Mouse (Mus musculus): ENCODE results near the gene Napsa. TPM values are rescaled to one million over a fixed set of nuclear protein-coding genes. Genes with fewer than 3 reads are reported as not detected.

The Napsa gene
- polyA plus RNA-seq, 1 experiment: 14.1 TPM

DNA sequence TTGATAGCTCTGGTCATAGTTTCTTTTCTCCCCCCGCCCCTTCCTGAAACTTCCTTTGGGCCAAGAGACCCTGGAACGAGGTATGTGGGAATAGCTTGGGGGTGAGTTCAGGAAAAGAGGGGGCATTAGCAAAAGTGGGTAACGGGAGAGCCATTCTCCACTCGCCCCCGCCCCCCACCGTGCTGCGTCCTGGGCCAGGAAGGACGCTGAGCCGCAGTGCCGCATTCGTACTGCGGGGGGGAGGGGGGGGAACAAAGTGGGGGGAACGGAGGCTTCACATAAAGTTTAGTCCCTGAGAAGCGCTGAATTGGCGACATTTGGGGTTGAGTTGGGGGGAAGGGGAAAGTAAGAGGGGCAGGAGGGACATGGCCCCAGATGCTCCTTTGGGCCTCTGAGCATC lies 20.9 kb downstream of the Napsa start:
- peaks cover 84% of the 10 kb centered on the region for H3K27me3 ChIP-seq (replicated peaks)
- no peaks in the 10 kb centered on the region for H3K36me3 ChIP-seq (replicated peaks; ENCODE audit: low read length)
- H3K9me3 ChIP-seq: peaks cover 4% of the 10 kb centered on the region
- H3K4me3 ChIP-seq (replicated peaks): no peak overlapping the region
- H3K4me1 ChIP-seq: peaks cover 50% of the 10 kb centered on the region
- TF ChIP-seq FLI1 (IDR thresholded peaks at IDR 0.05; ENCODE audit: low read length) (no peak), GATA1 (IDR thresholded peaks at IDR 0.05; ENCODE audit: borderline replicate concordance, low read length) (no peak)

DNA sequence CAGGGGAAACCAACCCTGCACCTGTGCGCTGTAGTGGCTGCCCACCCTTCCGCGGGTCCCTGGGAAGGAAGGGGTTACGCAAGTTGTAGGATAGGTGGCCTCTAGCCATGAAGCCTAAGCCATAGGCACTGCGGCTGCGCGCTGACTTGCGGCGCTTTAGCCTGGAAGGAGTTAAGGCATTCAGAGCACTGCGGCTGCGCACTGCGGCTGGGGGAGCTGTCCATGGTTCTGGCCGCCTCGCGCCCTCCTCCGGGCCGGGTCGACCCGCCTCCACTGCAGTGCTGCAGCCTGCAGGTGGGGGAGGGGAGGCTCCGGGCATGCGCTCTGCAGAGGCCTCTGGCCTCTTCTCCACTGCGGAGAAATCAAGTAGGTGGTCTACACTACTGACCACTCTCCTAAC lies 21.6 kb downstream of the Napsa start:
- TF ChIP-seq FLI1 (IDR thresholded peaks at IDR 0.05; ENCODE audit: low read length) (no peak), GATA1 (IDR thresholded peaks at IDR 0.05; ENCODE audit: borderline replicate concordance, low read length) (no peak)
- H3K27me3 ChIP-seq (replicated peaks): peaks cover 82% of the 10 kb centered on the region
- peaks cover 4% of the 10 kb centered on the region for H3K9me3 ChIP-seq

DNA sequence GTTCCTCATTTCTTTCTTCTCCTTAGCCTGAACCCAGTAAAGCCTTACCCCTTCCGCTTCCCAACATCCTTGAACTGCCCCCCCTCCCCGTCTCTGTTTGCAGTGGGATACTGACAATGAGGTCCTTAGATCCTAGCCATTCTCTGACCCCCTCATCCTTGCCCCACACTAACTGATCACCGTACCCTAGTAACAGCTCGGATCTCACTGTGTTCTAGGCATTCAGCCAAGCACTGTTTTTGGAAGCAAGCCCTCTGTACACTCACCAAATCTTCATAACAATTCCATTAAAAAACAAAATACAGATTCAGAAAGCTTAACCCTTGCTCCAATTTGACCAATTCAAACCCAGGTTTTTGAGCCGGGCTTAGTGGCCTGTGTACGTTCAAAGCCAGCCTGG lies 22.1 kb downstream of the Napsa start:
- Histone ChIP-seq H3K9me3 (peaks cover 4% of the 10 kb centered on the region), H3K36me3 (replicated peaks; ENCODE audit: low read length) (no peaks in the 10 kb centered on the region), H3K4me3 (replicated peaks) (no peak overlapping the region), H3K4me1 (peaks cover 37% of the 10 kb centered on the region), H3K27me3 (replicated peaks) (peaks cover 82% of the 10 kb centered on the region)
- TF ChIP-seq FLI1 (IDR thresholded peaks at IDR 0.05; ENCODE audit: low read length): no peak
- no peak for TF ChIP-seq GATA1 (IDR thresholded peaks at IDR 0.05; ENCODE audit: borderline replicate concordance, low read length)

More for the DNA sequence above, 21.6 kb downstream of the Napsa start:
- H3K4me1 ChIP-seq: peaks cover 42% of the 10 kb centered on the region
- no peaks in the 10 kb centered on the region for H3K36me3 ChIP-seq (replicated peaks; ENCODE audit: low read length)
- H3K4me3 ChIP-seq (replicated peaks): peak overlapping the region; percentile 50

DNA sequence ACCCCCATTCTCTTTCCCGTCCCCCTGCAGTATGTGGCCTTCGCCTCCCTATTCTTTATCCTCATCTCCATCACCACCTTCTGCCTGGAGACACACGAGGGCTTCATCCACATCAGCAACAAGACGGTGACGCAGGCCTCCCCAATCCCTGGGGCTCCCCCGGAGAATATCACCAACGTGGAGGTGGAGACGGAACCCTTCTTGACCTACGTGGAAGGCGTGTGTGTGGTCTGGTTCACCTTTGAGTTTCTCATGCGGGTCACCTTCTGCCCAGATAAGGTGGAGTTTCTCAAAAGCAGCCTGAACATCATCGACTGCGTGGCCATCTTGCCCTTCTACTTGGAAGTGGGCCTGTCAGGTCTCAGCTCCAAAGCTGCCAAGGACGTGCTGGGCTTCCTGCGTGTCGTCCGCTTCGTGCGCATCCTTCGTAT lies 23.0 kb downstream of the Napsa start:
- H3K4me3 ChIP-seq (replicated peaks): no peak overlapping the region
- H3K9me3 ChIP-seq: peaks cover 4% of the 10 kb centered on the region

DNA sequence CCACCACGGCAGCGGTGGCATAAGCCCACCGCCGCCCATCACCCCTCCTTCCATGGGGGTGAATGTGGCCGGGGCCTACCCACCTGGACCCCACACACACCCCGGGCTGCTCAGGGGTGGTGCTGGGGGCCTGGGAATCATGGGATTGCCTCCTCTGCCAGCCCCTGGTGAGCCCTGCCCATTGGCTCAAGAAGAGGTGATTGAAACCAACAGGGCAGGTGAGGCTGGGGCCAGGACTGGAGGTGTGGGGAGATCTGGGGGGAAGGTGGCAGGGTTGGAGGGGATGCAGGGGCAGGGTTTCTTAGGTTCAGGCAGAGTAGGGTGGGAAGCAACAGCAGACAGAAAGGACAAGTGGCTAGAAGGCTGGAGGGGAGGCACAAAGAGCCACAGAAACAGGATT lies 23.9 kb downstream of the Napsa start:
- H3K36me3 ChIP-seq (replicated peaks; ENCODE audit: low read length): no peaks in the 10 kb centered on the region
- H3K4me3 ChIP-seq (replicated peaks): no peak overlapping the region
- peaks cover 20% of the 10 kb centered on the region for H3K4me1 ChIP-seq
- peaks cover 83% of the 10 kb centered on the region for H3K27me3 ChIP-seq (replicated peaks)
- TF ChIP-seq GATA1 (IDR thresholded peaks at IDR 0.05; ENCODE audit: borderline replicate concordance, low read length) (no peak), FLI1 (IDR thresholded peaks at IDR 0.05; ENCODE audit: low read length) (no peak)
- H3K9me3 ChIP-seq: peaks cover 4% of the 10 kb centered on the region

More for the DNA sequence above, 23.0 kb downstream of the Napsa start:
- H3K4me1 ChIP-seq: peaks cover 29% of the 10 kb centered on the region
- H3K36me3 ChIP-seq (replicated peaks; ENCODE audit: low read length): no peaks in the 10 kb centered on the region
- TF ChIP-seq GATA1 (IDR thresholded peaks at IDR 0.05; ENCODE audit: borderline replicate concordance, low read length) (no peak), FLI1 (IDR thresholded peaks at IDR 0.05; ENCODE audit: low read length) (no peak)
- peaks cover 82% of the 10 kb centered on the region for H3K27me3 ChIP-seq (replicated peaks)

DNA sequence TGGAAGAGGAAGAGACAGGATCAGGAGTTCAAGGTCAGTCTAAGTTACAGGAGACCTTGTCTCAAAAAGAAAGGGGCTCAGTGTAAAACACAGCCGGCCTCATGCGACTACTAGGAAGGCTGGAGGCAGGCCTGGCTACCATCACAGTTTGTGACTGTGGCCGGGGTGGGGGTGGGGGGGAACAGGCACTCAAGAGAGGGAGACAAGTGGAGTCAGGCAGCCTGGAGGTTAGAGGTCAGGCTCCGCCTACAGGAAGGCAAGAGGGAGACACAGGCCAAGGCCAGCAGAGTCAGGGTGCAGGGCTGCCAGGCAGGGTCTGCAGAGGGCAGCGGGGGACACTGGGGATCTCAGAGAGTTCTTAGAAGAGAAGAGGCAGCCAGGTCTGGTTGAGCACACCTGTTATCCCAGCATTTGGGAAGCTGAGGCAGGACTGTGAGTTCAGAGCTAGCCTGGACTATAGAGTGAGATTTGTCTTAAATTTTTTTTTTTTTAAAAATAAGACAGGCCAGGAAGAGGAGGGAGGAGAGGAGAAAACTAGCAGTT lies 24.9 kb downstream of the Napsa start:
- H3K27me3 ChIP-seq (replicated peaks): peaks cover 83% of the 10 kb centered on the region
- no peaks in the 10 kb centered on the region for H3K36me3 ChIP-seq (replicated peaks; ENCODE audit: low read length)
- peaks cover 4% of the 10 kb centered on the region for H3K9me3 ChIP-seq
- H3K4me1 ChIP-seq: peaks cover 12% of the 10 kb centered on the region
- H3K4me3 ChIP-seq (replicated peaks): no peak overlapping the region
- no peak for TF ChIP-seq GATA1 (IDR thresholded peaks at IDR 0.05; ENCODE audit: borderline replicate concordance, low read length)
- TF ChIP-seq FLI1 (IDR thresholded peaks at IDR 0.05; ENCODE audit: low read length): no peak

DNA sequence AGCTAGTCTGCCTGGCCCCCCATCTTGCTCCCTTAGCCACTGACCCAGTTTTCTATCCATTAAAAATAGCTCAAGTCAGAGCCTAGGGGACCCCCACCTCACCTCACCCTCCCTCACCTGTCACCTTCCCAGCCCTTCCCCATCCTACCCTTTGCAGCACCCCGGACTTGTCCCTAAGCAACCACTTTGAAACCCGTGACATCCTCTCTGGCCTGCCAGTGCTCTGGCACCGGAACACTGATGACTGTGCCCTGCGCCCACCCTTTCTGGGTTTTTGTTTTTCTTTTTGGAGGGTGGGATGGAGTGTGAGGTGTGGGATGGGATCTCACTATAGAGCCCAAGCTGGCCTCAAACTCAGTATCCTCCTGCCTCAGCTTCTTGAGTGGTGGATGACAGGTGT lies 25.5 kb downstream of the Napsa start:
- TF ChIP-seq GATA1 (IDR thresholded peaks at IDR 0.05; ENCODE audit: borderline replicate concordance, low read length) (no peak), FLI1 (IDR thresholded peaks at IDR 0.05; ENCODE audit: low read length) (no peak)
- peaks cover 4% of the 10 kb centered on the region for H3K9me3 ChIP-seq

DNA sequence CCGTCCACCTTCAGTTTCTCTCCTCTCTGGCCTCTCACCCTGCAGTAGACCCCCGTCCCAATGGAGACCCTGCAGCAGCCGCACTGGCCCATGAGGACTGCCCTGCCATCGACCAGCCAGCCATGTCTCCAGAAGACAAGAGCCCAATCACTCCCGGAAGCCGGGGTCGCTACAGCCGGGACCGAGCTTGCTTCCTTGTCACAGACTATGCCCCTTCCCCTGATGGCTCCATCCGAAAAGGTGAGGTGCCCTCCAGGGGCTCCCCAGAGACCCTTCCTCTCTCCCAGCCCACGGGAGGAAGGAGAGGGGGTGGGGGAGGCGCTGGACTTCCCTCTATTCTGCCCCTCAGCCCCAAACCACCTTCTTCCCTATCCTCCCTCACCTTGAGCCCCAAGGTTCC lies 26.2 kb downstream of the Napsa start:
- Histone ChIP-seq H3K9me3 (peaks cover 4% of the 10 kb centered on the region), H3K27me3 (replicated peaks) (peaks cover 83% of the 10 kb centered on the region), H3K4me3 (replicated peaks) (no peak overlapping the region), H3K4me1 (peaks cover 7% of the 10 kb centered on the region), H3K36me3 (replicated peaks; ENCODE audit: low read length) (no peaks in the 10 kb centered on the region)
- TF ChIP-seq GATA1 (IDR thresholded peaks at IDR 0.05; ENCODE audit: borderline replicate concordance, low read length): no peak
- TF ChIP-seq FLI1 (IDR thresholded peaks at IDR 0.05; ENCODE audit: low read length): no peak

More for the DNA sequence above, 25.5 kb downstream of the Napsa start:
- Histone ChIP-seq H3K27me3 (replicated peaks) (peaks cover 83% of the 10 kb centered on the region), H3K4me3 (replicated peaks) (no peak overlapping the region), H3K36me3 (replicated peaks; ENCODE audit: low read length) (no peaks in the 10 kb centered on the region), H3K4me1 (peaks cover 12% of the 10 kb centered on the region)

DNA sequence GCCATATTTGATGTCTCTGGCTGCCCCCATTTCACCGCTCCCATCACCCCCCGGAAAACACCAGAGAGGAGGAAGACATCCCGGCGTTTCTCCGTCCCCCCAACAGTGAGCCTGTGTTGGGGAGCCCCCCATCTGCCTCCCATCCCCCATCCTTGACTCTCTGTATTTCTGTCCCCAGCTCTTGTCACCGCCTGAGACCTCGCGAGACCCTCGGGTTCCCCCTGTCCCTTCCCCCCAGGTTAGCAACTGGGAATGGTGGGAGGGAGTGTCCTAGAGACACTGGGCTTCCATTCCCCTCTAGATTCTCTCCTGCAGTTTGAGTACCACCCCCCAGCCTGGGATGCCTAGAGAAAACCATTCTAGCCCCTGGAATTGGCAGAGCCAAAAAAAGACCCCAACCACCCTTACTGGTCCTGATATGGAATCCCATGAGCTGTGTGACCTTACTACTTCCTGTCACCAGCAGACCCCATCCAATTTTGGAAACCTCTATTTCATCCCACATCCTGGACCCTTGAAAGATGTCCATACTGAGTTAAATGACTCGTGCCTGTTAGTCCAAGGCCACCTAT lies 28.6 kb downstream of the Napsa start:
- TF ChIP-seq GATA1 (IDR thresholded peaks at IDR 0.05; ENCODE audit: borderline replicate concordance, low read length): no peak
- TF ChIP-seq FLI1 (IDR thresholded peaks at IDR 0.05; ENCODE audit: low read length): no peak
- no peaks in the 10 kb centered on the region for H3K36me3 ChIP-seq (replicated peaks; ENCODE audit: low read length)
- peaks cover 3% of the 10 kb centered on the region; the same call in 1 of the 2 replicates for H3K4me1 ChIP-seq
- no peak overlapping the region for H3K4me3 ChIP-seq (replicated peaks)
- H3K27me3 ChIP-seq (replicated peaks): peaks cover 87% of the 10 kb centered on the region
- no peaks in the 10 kb centered on the region for H3K9me3 ChIP-seq

DNA sequence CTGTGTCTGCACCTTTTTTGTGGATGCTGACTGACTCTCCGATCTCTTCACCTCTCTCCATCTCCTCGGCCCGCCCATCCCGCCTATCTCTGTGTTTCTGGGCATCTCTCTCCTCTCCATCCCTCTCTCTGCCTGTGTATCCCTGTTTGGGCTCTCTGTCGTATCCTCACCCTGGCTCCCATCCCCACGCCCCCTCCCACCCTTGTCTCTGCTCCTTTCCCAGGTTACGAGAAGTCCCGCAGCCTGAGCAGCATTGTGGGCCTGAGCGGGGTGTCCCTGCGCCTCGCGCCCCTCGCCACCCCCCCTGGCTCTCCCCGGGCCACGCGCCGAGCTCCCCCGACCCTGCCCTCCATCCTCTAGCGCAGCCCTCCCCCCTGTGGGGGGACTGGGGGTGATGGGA lies 29.5 kb downstream of the Napsa start:
- Histone ChIP-seq H3K9me3 (no peaks in the 10 kb centered on the region), H3K36me3 (replicated peaks; ENCODE audit: low read length) (no peaks in the 10 kb centered on the region), H3K27me3 (replicated peaks) (peaks cover 92% of the 10 kb centered on the region), H3K4me3 (replicated peaks) (no peak overlapping the region), H3K4me1 (peaks cover 3% of the 10 kb centered on the region; the same call in 1 of the 2 replicates)
- no peak for TF ChIP-seq FLI1 (IDR thresholded peaks at IDR 0.05; ENCODE audit: low read length)
- no peak for TF ChIP-seq GATA1 (IDR thresholded peaks at IDR 0.05; ENCODE audit: borderline replicate concordance, low read length)
